Mouse (Mus musculus) C2C12 (cell line): ENCODE data around the gene Slamf9.

Source experiments
- CEBPB ChIP-seq: IDR thresholded peaks from one replicate; pipeline ENCODE4 v1.6.1; 2011; ENCODE audit warnings: low read depth, mild to moderate bottlenecking, control low read depth, moderate library complexity
- CTCF ChIP-seq: IDR thresholded peaks from one replicate; pipeline ENCODE4 v1.5.1; 2011; ENCODE audit not compliant: control insufficient read depth, insufficient read depth, insufficient read length
- FOSL1 ChIP-seq: IDR thresholded peaks from one replicate; pipeline ENCODE4 v1.8.0; 2011; ENCODE audit warnings: mild to moderate bottlenecking, low read length; ENCODE audit not compliant: poor library complexity, insufficient read depth, severe bottlenecking
- MAX ChIP-seq: IDR thresholded peaks from one replicate; pipeline ENCODE4 v1.6.1; 2011; ENCODE audit warnings: mild to moderate bottlenecking, control low read depth
- MYOD1 ChIP-seq: IDR thresholded peaks from one replicate; pipeline ENCODE4 v1.6.1; 2011; ENCODE audit warnings: low read depth; ENCODE audit not compliant: control insufficient read depth, insufficient read length
- MYOG ChIP-seq: IDR thresholded peaks from one replicate; pipeline ENCODE4 v1.6.1; 2011; ENCODE audit not compliant: control insufficient read depth, insufficient read length; ENCODE audit errors: extremely low read depth
- USF1 ChIP-seq: IDR thresholded peaks from one replicate; pipeline ENCODE4 v1.6.1; 2011; ENCODE audit warnings: low read depth, mild to moderate bottlenecking, control low read depth, moderate library complexity

- TF ChIP-seq CTCF = no peak
- no peak for TF ChIP-seq MYOG
- no peak for TF ChIP-seq MAX
- no peak for TF ChIP-seq CEBPB
- TF ChIP-seq USF1 = no peak
- TF ChIP-seq MYOD1 = no peak
- TF ChIP-seq FOSL1 = no peak
Observed at GRCm38 (mm10) chr1:172427841-172428240, 47.3 kb upstream of the Slamf9 start.
